Mouse (Mus musculus) ES-E14 (cell line): ENCODE measurements around the gene Ptpn23. TPM values are rescaled to one million over a fixed set of nuclear protein-coding genes. Genes with fewer than 3 reads are reported as not detected.

Experiments
- DNase-seq: peaks from one replicate; pipeline ENCODE4 v3.0.0-alpha.2; 2013; ENCODE audit warnings: low read depth, low spot score
- H3K27ac ChIP-seq: 2 replicates; pipeline ENCODE4 v1.5.1; 2012; ENCODE audit warnings: low read depth, mild to moderate bottlenecking, low read length, moderate library complexity, mixed read lengths; ENCODE audit not compliant: poor library complexity, insufficient read depth, severe bottlenecking
- H3K36me3 ChIP-seq: 2 replicates; pipeline ENCODE4 v1.6.1; 2012; ENCODE audit warnings: mild to moderate bottlenecking, low read length, moderate library complexity, mixed read lengths; ENCODE audit not compliant: control insufficient read depth, poor library complexity, insufficient read depth, severe bottlenecking
- H3K4me1 ChIP-seq, 2 experiments: fragments of 150-350 bp in 1 of 2; sonication (generic) in 1 of 2; 2 replicates each; pipeline ENCODE4 v1.6.1; 2012; ENCODE audit warnings: low read length in 2 of 2, mild to moderate bottlenecking in 1 of 2, mixed read lengths in 1 of 2; ENCODE audit not compliant: control insufficient read depth in 2 of 2, insufficient read depth in 2 of 2, poor library complexity in 1 of 2
- H3K4me3 ChIP-seq, 2 experiments: fragments of 150-350 bp in 1 of 2; sonication (generic) in 1 of 2; 2 replicates each; pipeline ENCODE4 v1.5.1; 2012; ENCODE audit warnings: low read length in 2 of 2, low read depth in 1 of 2, mild to moderate bottlenecking in 1 of 2, mixed read lengths in 1 of 2; ENCODE audit not compliant: insufficient read depth in 1 of 2, poor library complexity in 1 of 2, severe bottlenecking in 1 of 2
- H3K9ac ChIP-seq: 2 replicates; pipeline ENCODE4 v1.6.1; 2012; ENCODE audit warnings: low read depth, mild to moderate bottlenecking, low read length, mixed read lengths; ENCODE audit not compliant: poor library complexity, insufficient read depth, severe bottlenecking
- H3K9me3 ChIP-seq: fragments of 150-350 bp; sonication (generic); 2 replicates; pipeline ENCODE4 v1.6.1; 2012; ENCODE audit warnings: low read depth, mild to moderate bottlenecking, low read length; ENCODE audit not compliant: control insufficient read depth, insufficient read depth
- CHD2 ChIP-seq: IDR thresholded peaks from 2 replicates; pipeline ENCODE4 v1.6.1; 2014; ENCODE audit warnings: mild to moderate bottlenecking, low read depth, low read length, inconsistent platforms
- HCFC1 ChIP-seq: IDR thresholded peaks from 2 replicates; pipeline ENCODE4 v1.6.1; 2012; ENCODE audit warnings: low read length, inconsistent platforms, borderline replicate concordance; ENCODE audit not compliant: insufficient read depth
- MAFK ChIP-seq: IDR thresholded peaks from 2 replicates; pipeline ENCODE4 v1.6.1; 2014; ENCODE audit warnings: mild to moderate bottlenecking, low read depth, low read length, inconsistent platforms; ENCODE audit not compliant: insufficient read depth
- ZC3H11A ChIP-seq: IDR thresholded peaks from 2 replicates; pipeline ENCODE4 v1.6.1; 2012; ENCODE audit warnings: low read depth, mild to moderate bottlenecking, inconsistent platforms, low read length, borderline replicate concordance
- ZNF384 ChIP-seq: IDR thresholded peaks from 2 replicates; pipeline ENCODE4 v1.6.1; 2012; ENCODE audit warnings: low read depth, low read length, inconsistent platforms
- in situ Hi-C, 2 experiments: fragments of 600-800 bp; cut with MboI; formaldehyde crosslinking; loops; one replicate each; pipeline ENCODE4 v1.15.1; 2025; ENCODE audit warnings: low sequenced_read_pairs in 2 of 2, inconsistent platforms in 1 of 2; ENCODE audit not compliant: unreplicated experiment in 2 of 2
- total RNA-seq: library from RNA; depleted of rRNA; stranded (reverse); fragments of 300-350 nt; gene quantifications from 2 replicates; pipeline ENCODE4 v1.2.3, GENCODE M21; 2012

Gene Ptpn23
- total RNA-seq, 1 experiment = 42.6 TPM

DNA sequence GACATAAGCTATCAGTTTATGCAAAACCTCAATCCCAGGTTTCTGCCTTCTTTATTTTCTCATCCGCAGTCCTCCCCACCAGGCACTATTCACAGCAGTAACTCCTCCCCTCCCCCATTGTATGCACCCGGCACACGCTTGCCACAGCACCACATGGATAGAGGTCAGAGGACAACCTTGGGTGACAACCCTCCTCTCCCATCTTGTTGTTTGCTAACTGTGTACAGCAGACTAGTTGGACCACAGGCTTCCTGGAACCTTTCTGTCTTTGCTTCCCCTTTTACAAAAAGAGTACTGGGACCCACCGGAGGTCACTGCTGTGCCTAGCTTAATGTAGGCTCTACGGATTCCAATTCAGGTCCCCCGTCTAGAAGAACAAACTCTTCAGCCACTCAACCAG, 32.5 kb upstream of the Ptpn23 start:
- no peak overlapping the region for H3K4me3 ChIP-seq
- DNase-seq = no peak
- H3K27ac ChIP-seq = no peak overlapping the region
- H3K9ac ChIP-seq = no peak overlapping the region
- H3K4me1 ChIP-seq = no peaks in the 10 kb centered on the region
- in situ Hi-C loops = no loop called here
- H3K9me3 ChIP-seq = no peaks in the 10 kb centered on the region
- TF ChIP-seq ZC3H11A (no peak), CHD2 (no peak), MAFK (no peak), HCFC1 (no peak), ZNF384 (no peak)
- H3K36me3 ChIP-seq = no peaks in the 10 kb centered on the region

DNA sequence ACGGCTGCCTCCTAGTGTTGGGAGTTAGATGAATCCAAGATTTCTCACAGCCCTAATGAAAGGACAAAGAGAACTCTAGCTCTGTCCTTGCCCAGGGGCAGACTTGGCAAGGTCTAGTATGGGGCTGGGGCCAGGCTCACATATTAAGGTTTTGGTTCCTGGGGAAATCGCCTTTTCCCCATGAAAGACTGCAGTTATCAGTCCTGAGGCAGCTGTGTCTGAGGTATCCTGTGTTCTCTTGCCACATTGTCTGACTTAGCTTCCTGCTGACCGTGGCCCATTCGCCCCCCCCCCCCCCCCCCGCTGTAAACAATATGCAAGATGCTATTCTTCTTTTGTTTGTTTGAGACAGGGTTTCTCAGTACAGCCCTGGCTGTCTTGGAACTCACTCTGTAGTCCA, 32.0 kb upstream of the Ptpn23 start:
- no peak for DNase-seq
- in situ Hi-C loops = no loop called here
- TF ChIP-seq ZC3H11A (no peak), MAFK (no peak), ZNF384 (no peak), HCFC1 (no peak), CHD2 (no peak)
- Histone ChIP-seq H3K27ac (no peak overlapping the region), H3K4me3 (no peak overlapping the region), H3K4me1 (no peaks in the 10 kb centered on the region), H3K9me3 (no peaks in the 10 kb centered on the region), H3K36me3 (no peaks in the 10 kb centered on the region; the same call in 1 of the 2 replicates), H3K9ac (no peak overlapping the region)

DNA sequence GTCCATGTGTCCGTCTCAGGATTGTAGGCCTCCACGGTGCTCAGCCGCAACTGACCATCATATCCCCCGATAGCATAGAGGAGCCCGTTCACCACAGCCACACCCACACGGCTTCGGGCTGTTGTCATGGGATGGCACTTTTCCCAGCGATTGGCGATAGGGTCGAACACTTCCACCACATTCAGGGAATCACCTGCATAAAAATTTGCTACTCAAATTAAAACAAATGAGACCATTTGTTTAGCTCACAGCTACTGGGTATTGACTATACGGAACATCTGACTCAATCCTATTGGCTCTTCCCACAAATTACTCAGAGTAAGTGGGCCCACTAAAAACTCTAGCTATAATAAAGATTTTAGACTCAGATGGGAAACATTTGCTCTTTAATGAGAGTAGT, 28.0 kb upstream of the Ptpn23 start:
- no peaks in the 10 kb centered on the region; the same call in 1 of the 2 replicates for H3K36me3 ChIP-seq
- H3K27ac ChIP-seq = no peak overlapping the region
- no peak overlapping the region for H3K4me3 ChIP-seq
- no peak overlapping the region for H3K9ac ChIP-seq
- in situ Hi-C loops = no loop called here
- DNase-seq = no peak
- no peak for TF ChIP-seq ZNF384
- TF ChIP-seq HCFC1 = no peak
- TF ChIP-seq CHD2 = no peak
- TF ChIP-seq MAFK = no peak
- no peak for TF ChIP-seq ZC3H11A
- H3K4me1 ChIP-seq = no peaks in the 10 kb centered on the region
- H3K9me3 ChIP-seq = no peaks in the 10 kb centered on the region

DNA sequence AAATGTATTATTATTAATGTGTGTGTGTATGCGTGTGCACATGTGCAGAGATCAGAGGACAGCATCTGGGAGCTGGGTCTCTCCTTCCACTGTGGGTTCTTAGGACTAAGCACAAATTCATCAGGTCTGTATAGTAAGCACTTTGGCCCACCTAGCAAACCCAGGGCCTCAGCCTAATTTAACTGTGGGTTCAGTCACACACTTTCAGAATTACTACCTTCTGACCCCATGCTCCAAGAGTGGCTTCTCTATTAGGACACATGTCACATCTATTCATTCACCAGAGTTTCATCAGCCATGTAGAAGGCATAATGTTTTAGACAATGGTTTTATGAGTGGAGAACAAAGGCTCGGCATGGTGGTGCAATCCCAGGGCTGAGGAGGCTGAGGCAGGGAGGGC, 25.0 kb upstream of the Ptpn23 start:
- no peak overlapping the region for H3K9ac ChIP-seq
- no peak for DNase-seq
- TF ChIP-seq ZNF384 (no peak), CHD2 (no peak), HCFC1 (no peak), MAFK (no peak), ZC3H11A (no peak)
- in situ Hi-C loops = no loop called here
- no peak overlapping the region for H3K4me3 ChIP-seq
- H3K9me3 ChIP-seq = no peaks in the 10 kb centered on the region
- no peaks in the 10 kb centered on the region for H3K4me1 ChIP-seq
- H3K27ac ChIP-seq = no peak overlapping the region
- H3K36me3 ChIP-seq = no peaks in the 10 kb centered on the region; the same call in 1 of the 2 replicates

DNA sequence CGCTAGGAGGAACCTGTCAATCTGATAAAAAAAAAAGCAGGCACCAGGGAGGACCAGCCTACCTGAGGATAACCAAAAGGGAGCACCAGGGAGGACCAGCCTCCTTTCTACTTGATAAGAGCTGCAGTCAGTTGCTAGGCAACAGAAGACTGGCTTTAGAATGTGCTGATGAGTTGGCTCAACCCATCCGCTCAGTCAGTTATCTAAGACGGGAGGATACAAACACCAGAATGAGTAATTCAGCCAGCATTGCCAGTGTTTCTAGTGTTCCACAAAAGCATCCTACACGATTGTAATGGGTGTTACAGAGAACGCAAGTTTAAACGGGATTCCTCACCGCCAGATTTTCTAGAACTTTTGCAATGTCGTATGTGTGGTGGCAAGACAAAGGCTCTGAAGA, 23.2 kb upstream of the Ptpn23 start:
- in situ Hi-C loops = no loop called here
- H3K9ac ChIP-seq = no peak overlapping the region
- H3K9me3 ChIP-seq = no peaks in the 10 kb centered on the region
- H3K4me3 ChIP-seq = no peak overlapping the region
- no peaks in the 10 kb centered on the region for H3K4me1 ChIP-seq
- DNase-seq = no peak
- TF ChIP-seq MAFK (no peak), CHD2 (no peak), HCFC1 (no peak), ZNF384 (no peak), ZC3H11A (no peak)
- no peak overlapping the region for H3K27ac ChIP-seq
- H3K36me3 ChIP-seq = no peaks in the 10 kb centered on the region; the same call in 1 of the 2 replicates
